Mouse (Mus musculus) CH12.LX (cell line): ENCODE results near the gene Rrp12.

Experiments
- SIN3A ChIP-seq: IDR thresholded peaks from 2 replicates; pipeline ENCODE4 v1.6.1; 2012; ENCODE audit warnings: low read length, improper control_type of control experiment, inconsistent platforms
- TCF12 ChIP-seq: IDR thresholded peaks from 2 replicates; pipeline ENCODE4 v1.6.1; 2014; ENCODE audit warnings: low read depth, mild to moderate bottlenecking, inconsistent platforms, low read length, improper control_type of control experiment

DNA sequence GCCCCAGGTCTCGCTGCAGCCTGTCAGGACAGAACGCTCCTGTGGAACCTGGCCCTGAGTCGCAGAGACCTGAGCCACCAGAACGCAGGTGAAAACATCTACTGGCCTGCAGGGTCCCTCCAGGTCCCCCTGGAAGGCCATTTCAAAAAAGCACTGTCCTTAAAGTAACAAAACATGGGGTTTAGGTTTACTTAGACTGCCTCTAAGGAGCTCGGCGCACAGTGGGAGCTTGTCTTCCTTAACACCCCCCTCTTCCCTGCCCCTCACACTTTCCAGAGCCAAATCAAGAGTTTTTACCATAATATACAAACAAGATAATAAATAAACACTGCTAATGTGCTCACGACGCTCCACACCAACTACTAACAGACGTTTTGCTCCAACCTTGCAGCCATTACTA is 12.1 kb downstream of the Rrp12 start:
- no peak for TF ChIP-seq TCF12
- TF ChIP-seq SIN3A, result no peak
